Mouse (Mus musculus) embryonic fibroblast, embryonic 13.5 days (primary cell): ENCODE data around the gene Syne2.

ENCODE experiments used
- CTCF ChIP-seq: IDR thresholded peaks from 2 replicates; pipeline ENCODE4 v1.5.1; 2011; ENCODE audit warnings: mild to moderate bottlenecking, control low read depth, low read length, moderate library complexity, borderline replicate concordance; ENCODE audit not compliant: insufficient read depth
- POLR2A ChIP-seq: IDR thresholded peaks from 2 replicates; pipeline ENCODE4 v1.6.1; 2011; ENCODE audit warnings: low read depth, mild to moderate bottlenecking, control low read depth, low read length, moderate library complexity

GRCm38 (mm10) chr12:75886946-75887345, 69.0 kb downstream of the Syne2 start:
- TF ChIP-seq CTCF, result no peak
- TF ChIP-seq POLR2A, result no peak
